Mouse (Mus musculus): Measurements from ENCODE around the gene Dtx1. TPM values are rescaled to one million over a fixed set of nuclear protein-coding genes. Genes with fewer than 3 reads are reported as not detected.

Dtx1 gene
- polyA plus RNA-seq, 1 experiment: 0.52 TPM

DNA sequence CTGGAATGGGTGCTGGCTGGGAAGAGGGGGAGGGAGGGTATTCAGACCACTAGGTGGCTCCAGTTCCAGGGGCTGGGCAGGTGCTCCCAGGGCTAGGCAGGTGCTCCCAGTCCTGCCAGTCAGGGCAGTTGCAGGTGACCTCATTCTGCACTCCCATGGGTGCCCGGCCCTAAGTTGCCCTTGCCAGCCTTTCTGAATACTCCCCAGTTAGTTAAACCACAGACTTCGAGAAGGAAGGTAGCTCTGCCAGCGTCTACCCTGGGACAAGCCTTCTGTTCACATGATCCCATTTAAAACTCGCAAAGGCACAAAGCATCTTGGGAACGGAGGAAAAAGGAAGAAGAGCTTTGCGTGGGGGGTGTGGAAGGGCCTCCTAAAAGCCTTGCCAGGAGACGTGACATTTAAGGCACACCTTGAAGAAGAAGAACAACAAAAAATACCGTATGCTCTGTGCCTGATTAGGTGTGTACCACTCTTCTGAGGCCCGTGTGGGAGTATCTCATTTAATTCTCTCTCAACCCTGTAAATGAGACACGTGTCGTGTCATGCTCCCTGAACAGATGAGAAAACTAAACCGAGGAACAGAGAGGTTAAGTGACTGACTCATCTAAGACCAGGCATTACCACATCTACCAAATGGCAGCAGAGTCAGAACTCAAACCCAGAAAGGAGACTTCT lies 63.8 kb downstream of the Dtx1 start:
- Histone ChIP-seq H3K27ac (replicated peaks; ENCODE audit: low read depth, low read length) (no peak overlapping the region), H3K4me3 (ENCODE audit: insufficient read depth, low read depth, low read length) (no peak overlapping the region), H3K4me1 (ENCODE audit: control insufficient read depth, insufficient read depth, insufficient read length, low read length) (peaks cover 2% of the 10 kb centered on the region; the same call in 1 of the 2 replicates)

DNA sequence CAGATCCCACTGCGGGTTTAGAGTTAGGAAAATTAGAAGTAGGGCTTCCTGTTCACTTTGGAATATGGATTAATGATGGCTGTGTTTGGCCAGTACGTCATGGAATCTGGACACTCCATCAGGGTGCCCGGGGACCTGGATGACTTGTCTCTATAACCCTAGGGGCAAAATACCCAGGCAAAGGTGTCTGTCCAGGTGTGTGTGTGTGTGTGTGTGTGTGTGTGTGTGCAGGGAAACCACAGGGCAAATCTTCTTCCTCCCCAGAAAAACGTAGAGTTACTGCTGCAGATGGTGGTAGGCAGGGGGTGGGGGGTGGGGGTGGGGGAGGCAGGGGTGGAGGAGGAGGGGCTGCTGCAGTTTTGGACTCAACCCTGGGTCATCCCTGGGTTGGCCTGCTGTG lies 64.4 kb downstream of the Dtx1 start:
- no peak overlapping the region for H3K27ac ChIP-seq (replicated peaks; ENCODE audit: low read depth, low read length)
- no peak overlapping the region for H3K4me3 ChIP-seq (ENCODE audit: insufficient read depth, low read depth, low read length)
- H3K4me1 ChIP-seq (ENCODE audit: control insufficient read depth, insufficient read depth, insufficient read length, low read length): peaks cover 2% of the 10 kb centered on the region; the same call in 1 of the 2 replicates

DNA sequence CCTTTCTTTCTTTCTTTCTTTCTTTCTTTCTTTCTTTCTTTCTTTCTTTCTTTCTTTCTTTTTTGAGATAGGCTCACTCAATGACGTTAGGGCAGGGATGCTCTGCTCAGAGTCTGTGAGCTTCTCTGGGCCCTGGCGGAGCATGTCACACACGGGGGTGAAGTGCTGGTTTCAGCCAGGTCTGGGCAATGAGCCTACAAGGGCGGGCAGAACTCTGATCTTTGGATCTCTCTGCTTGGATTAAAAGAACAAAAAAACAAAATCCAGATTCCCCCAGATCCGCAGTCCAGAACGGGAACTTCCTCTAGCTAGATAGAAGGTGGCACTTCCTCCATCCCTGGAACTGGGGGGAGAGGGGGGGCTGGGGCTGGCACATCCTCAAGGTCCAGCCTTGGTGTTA lies 65.9 kb downstream of the Dtx1 start:
- no peak overlapping the region for H3K27ac ChIP-seq (replicated peaks; ENCODE audit: low read depth, low read length)
- no peak overlapping the region for H3K4me3 ChIP-seq (ENCODE audit: insufficient read depth, low read depth, low read length)
- peaks cover 2% of the 10 kb centered on the region; the same call in 1 of the 2 replicates for H3K4me1 ChIP-seq (ENCODE audit: control insufficient read depth, insufficient read depth, insufficient read length, low read length)

DNA sequence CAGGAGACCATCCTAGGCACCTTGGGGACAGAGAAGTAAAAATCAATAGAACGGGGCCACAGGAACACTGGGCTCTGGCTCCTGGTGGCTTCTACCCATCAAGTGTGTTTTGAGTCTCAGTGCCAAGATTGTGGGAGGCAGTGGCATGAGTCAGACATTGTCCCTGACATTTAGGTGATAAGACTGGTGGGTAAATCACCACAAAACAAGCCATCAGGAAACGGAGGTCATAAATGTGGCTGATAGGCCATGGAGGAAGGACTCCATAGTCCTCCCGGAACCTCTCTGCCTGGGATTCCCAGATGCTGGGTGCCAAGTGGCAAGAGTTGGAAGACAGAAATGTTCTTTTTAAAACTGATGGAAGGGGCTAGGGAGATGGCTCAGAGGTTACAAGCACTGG lies 67.5 kb downstream of the Dtx1 start:
- Histone ChIP-seq H3K27ac (replicated peaks; ENCODE audit: low read depth, low read length) (no peak overlapping the region), H3K4me1 (ENCODE audit: control insufficient read depth, insufficient read depth, insufficient read length, low read length) (peaks cover 1% of the 10 kb centered on the region; the same call in 1 of the 2 replicates), H3K4me3 (ENCODE audit: insufficient read depth, low read depth, low read length) (no peak overlapping the region)

DNA sequence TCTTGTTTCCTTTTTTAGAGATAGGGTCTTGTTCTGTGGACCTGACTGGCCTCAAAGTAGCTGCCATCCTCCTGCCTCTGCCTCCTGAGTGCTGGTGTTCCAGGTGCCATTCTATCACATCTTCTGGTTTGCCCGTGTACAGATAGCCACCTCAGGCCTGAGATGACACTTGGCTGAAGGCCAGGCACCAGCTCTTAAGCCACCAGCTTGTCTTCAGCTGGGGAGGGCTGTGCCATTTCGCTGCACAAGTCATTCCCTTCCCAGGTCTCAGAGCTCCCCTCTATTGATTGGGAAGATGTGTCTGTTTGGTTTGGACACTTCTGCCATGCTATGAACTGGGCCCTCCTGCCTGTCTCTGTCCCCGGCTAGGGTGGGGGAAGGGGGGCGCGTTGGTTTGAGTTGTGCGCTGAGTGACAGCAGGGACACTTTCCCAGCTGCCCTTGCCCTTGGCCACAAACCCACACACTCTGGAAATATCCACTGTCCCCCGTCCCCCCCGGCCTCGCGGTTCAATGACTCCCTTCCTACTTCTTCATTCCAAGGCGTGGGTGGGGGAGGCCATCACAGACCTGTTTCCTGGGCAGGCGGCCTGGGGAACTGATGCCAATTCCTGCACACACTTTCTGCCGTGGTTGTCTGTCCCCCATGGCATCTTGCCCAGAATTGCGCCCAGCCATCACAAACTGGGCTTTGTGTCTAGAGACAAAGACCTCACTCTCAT lies 68.2 kb downstream of the Dtx1 start:
- H3K4me1 ChIP-seq (ENCODE audit: control insufficient read depth, insufficient read depth, insufficient read length, low read length): no peaks in the 10 kb centered on the region
- no peak overlapping the region for H3K27ac ChIP-seq (replicated peaks; ENCODE audit: low read depth, low read length)
- no peak overlapping the region for H3K4me3 ChIP-seq (ENCODE audit: insufficient read depth, low read depth, low read length)

DNA sequence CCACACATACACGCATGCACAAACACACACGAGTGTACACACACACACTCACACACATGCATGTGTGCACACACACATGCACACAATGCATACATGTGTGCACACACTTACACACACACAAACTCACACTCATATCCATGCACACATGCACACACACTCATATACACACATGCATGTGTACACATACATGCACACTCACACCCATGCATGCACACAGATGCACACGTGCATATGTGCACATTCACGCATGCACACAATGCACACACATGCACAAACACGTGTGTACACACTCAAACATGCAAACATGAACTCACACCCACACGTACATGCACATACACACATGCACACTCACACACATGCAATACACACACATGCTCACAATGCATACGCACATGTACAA lies 71.6 kb downstream of the Dtx1 start:
- no peaks in the 10 kb centered on the region for H3K4me1 ChIP-seq (ENCODE audit: control insufficient read depth, insufficient read depth, insufficient read length, low read length)
- H3K27ac ChIP-seq (replicated peaks; ENCODE audit: low read depth, low read length): no peak overlapping the region

DNA sequence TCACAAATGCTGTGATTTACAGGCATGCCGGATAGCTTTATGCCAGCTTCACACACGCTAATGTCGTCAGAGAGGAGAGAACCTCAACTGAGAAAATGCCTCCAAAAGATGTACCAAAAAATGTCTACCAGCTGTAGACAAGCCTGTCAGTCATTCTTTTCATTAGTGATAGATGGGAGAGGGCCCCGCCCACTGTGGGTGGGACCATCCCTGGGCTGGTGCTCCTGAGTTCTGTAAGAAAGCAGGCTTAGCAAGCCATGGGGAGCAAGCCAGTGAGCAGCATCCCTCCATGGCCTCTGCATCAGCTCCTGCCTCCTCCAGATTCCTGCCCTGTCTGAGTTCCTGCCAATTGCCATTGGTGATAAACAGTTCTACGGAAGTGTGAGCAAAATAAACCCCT lies 76.1 kb downstream of the Dtx1 start:
- Histone ChIP-seq H3K4me1 (ENCODE audit: control insufficient read depth, insufficient read depth, insufficient read length, low read length) (no peaks in the 10 kb centered on the region), H3K4me3 (ENCODE audit: insufficient read depth, low read depth, low read length) (no peak overlapping the region), H3K27ac (replicated peaks; ENCODE audit: low read depth, low read length) (no peak overlapping the region)

More for the DNA sequence above, 71.6 kb downstream of the Dtx1 start:
- no peak overlapping the region for H3K4me3 ChIP-seq (ENCODE audit: insufficient read depth, low read depth, low read length)

DNA sequence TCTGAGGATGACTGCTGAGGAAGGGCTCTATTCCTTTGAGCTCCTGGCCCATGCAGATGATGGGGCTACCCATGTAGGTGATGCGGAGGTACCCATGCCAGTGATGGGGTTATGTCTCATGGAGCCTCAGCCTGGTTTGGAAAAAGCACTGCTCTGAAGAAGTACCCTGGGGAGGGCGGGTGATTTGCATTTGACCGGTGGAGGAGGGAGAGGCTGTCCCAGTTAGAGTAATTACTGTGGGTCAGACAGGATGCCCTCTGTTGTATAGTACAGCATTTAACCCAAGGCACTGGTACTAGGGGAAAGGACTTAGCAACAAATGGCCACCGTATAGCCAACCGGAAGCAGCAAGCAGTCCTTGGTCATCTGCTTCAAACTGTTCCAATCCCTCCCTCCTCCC lies 76.9 kb downstream of the Dtx1 start:
- H3K4me1 ChIP-seq (ENCODE audit: control insufficient read depth, insufficient read depth, insufficient read length, low read length): no peaks in the 10 kb centered on the region
- H3K27ac ChIP-seq (replicated peaks; ENCODE audit: low read depth, low read length): no peak overlapping the region
- no peak overlapping the region for H3K4me3 ChIP-seq (ENCODE audit: insufficient read depth, low read depth, low read length)

DNA sequence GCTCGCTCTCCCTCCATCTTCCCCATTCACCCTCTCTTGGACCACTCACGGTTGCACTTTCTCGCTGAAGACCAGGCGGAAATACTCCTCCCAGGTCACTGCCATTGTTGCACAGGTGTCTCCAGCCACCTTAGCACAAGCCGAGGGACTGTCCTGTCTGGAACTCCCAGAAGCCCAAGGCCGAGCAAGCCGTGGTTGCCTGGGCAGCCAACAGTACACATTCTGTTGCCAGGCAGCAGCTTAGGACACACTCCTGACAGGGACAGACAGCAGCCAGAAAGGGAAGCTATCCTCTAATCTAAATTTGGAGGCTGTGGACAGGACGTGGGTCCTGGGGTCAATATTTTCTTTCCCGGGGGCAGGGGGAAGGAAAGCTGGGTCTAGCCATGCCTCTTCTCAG lies 77.6 kb downstream of the Dtx1 start, which contains the start of gene Cfap73:
Cfap73 (minus strand) TSS at position 105 of the 400 bp plus-strand sequence.
- Histone ChIP-seq H3K4me3 (ENCODE audit: insufficient read depth, low read depth, low read length) (no peak within 1 kb of the TSS), H3K27ac (replicated peaks; ENCODE audit: low read depth, low read length) (no peak within 1 kb of the TSS), H3K4me1 (ENCODE audit: control insufficient read depth, insufficient read depth, insufficient read length, low read length) (no peaks in the 10 kb centered on the region)

DNA sequence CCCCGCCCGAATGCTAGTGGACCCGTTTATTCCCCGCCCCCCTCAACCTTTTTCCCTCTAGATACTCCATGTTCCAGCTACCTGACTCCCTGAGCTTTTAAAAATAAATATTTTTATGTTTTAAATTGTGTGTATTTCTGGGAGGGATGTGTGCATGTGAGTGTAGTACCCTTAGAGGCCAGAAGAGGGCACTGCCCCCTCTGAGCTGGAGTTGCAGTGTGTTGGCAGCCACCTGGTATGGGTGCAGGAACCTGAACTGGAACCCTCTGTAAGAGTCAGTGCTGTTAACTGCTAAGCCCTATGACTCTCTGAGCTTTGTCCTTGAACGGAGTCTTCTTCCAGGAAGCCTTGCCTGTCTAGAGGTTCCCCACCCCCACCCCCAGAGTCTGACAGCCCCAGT lies 79.8 kb downstream of the Dtx1 start:
- Histone ChIP-seq H3K4me3 (ENCODE audit: insufficient read depth, low read depth, low read length) (no peak overlapping the region), H3K27ac (replicated peaks; ENCODE audit: low read depth, low read length) (no peak overlapping the region), H3K4me1 (ENCODE audit: control insufficient read depth, insufficient read depth, insufficient read length, low read length) (no peaks in the 10 kb centered on the region)

DNA sequence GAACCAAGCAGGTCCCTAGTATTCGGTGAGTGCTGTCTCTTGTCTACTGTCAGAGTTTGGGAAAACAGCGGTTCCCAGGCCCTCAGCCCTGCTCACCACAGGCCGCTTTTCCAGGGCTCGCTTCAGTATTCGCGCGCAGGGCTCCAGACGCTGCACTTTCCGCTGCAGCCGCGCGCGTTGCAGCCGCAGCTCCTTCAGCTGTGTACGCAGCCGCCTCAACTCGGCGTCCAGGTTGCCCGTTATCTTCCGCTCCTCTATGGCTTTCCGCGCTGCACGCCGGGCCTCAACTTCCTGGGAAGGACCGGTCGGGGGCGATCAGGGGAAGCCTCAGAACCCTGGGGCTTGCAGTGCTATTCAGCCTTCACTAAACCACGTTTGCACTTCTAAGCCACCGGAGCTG lies 80.6 kb downstream of the Dtx1 start:
- Histone ChIP-seq H3K4me1 (ENCODE audit: control insufficient read depth, insufficient read depth, insufficient read length, low read length) (no peaks in the 10 kb centered on the region), H3K27ac (replicated peaks; ENCODE audit: low read depth, low read length) (no peak overlapping the region), H3K4me3 (ENCODE audit: insufficient read depth, low read depth, low read length) (no peak overlapping the region)

Other genes with a start within 250 kb of the Dtx1 start
- 22.0 and 25.5 TPM in 2 replicates for gene Sdsl, start 239.1 kb downstream of the Dtx1 start, polyA plus RNA-seq (2012; ENCODE audit: insufficient read depth, insufficient read length, missing spikeins)
- not detected in 2 replicates for gene Sds, start 235.4 kb downstream of the Dtx1 start, polyA plus RNA-seq (2012; ENCODE audit: insufficient read depth, insufficient read length, missing spikeins)
- gene Plbd2, start 208.3 kb downstream of the Dtx1 start, polyA plus RNA-seq (2012; ENCODE audit: insufficient read depth, insufficient read length, missing spikeins): 20.4 and 22.8 TPM in 2 replicates
- gene Slc8b1, start 200.8 kb downstream of the Dtx1 start, polyA plus RNA-seq (2012; ENCODE audit: insufficient read depth, insufficient read length, missing spikeins): 4.3 and 5.7 TPM in 2 replicates
- 28.6 and 39.1 TPM in 2 replicates for gene Tpcn1, start 123.3 kb downstream of the Dtx1 start, polyA plus RNA-seq (2012; ENCODE audit: insufficient read depth, insufficient read length, missing spikeins)
- not detected in 2 replicates for gene Iqcd, start 122.9 kb downstream of the Dtx1 start, polyA plus RNA-seq (2012; ENCODE audit: insufficient read depth, insufficient read length, missing spikeins)
- gene Rita1, start 99.3 kb downstream of the Dtx1 start, polyA plus RNA-seq (2012; ENCODE audit: insufficient read depth, insufficient read length, missing spikeins): 11.3 and 15.3 TPM in 2 replicates
- gene Ddx54, start 99.2 kb downstream of the Dtx1 start, polyA plus RNA-seq (2012; ENCODE audit: insufficient read depth, insufficient read length, missing spikeins): 10.3 and 13.0 TPM in 2 replicates
- gene Cfap73, start 77.7 kb downstream of the Dtx1 start, polyA plus RNA-seq (2012; ENCODE audit: insufficient read depth, insufficient read length, missing spikeins): not detected in 2 replicates
- gene Rasal1, start 63.1 kb downstream of the Dtx1 start, polyA plus RNA-seq (2012; ENCODE audit: insufficient read depth, insufficient read length, missing spikeins): not detected in 2 replicates
- gene Oas2, start 37.9 kb upstream of the Dtx1 start, polyA plus RNA-seq (2012; ENCODE audit: insufficient read depth, insufficient read length, missing spikeins): 0.96 and 1.2 TPM in 2 replicates
- gene Oas3, start 65.7 kb upstream of the Dtx1 start, polyA plus RNA-seq (2012; ENCODE audit: insufficient read depth, insufficient read length, missing spikeins): 0.33 TPM in 1 of 2 replicates, not detected in the other
- not detected in 2 replicates for gene Oas1e, start 83.6 kb upstream of the Dtx1 start, polyA plus RNA-seq (2012; ENCODE audit: insufficient read depth, insufficient read length, missing spikeins)
- 0.79 and 0.87 TPM in 2 replicates for gene Oas1c, start 100.6 kb upstream of the Dtx1 start, polyA plus RNA-seq (2012; ENCODE audit: insufficient read depth, insufficient read length, missing spikeins)
- gene Oas1f, start 135.4 kb upstream of the Dtx1 start, polyA plus RNA-seq (2012; ENCODE audit: insufficient read depth, insufficient read length, missing spikeins): not detected in 2 replicates
- not detected in 2 replicates for gene Oas1h, start 149.5 kb upstream of the Dtx1 start, polyA plus RNA-seq (2012; ENCODE audit: insufficient read depth, insufficient read length, missing spikeins)
- gene Oas1g, start 175.7 kb upstream of the Dtx1 start, polyA plus RNA-seq (2012; ENCODE audit: insufficient read depth, insufficient read length, missing spikeins): 2.2 TPM in 1 of 2 replicates, not detected in the other
- 1.3 TPM in 1 of 2 replicates, not detected in the other for gene Oas1a, start 195.6 kb upstream of the Dtx1 start, polyA plus RNA-seq (2012; ENCODE audit: insufficient read depth, insufficient read length, missing spikeins)
- not detected in 2 replicates for gene Oas1d, start 202.6 kb upstream of the Dtx1 start, polyA plus RNA-seq (2012; ENCODE audit: insufficient read depth, insufficient read length, missing spikeins)